Mouse (Mus musculus) bone marrow, adult 2 months (tissue): ENCODE results near the gene Dppa5a.

Source experiments
- CTCF ChIP-seq: fragments of 200-500 bp; IDR thresholded peaks from 2 replicates; pipeline ENCODE4 v1.5.1; 2011; ENCODE audit warnings: low read length, control low read depth; ENCODE audit not compliant: control insufficient read depth, insufficient read depth
- POLR2A ChIP-seq: fragments of 200-500 bp; IDR thresholded peaks from 2 replicates; pipeline ENCODE4 v1.6.1; 2011; ENCODE audit warnings: low read depth, mild to moderate bottlenecking, control low read depth, low read length, borderline replicate concordance; ENCODE audit not compliant: control insufficient read depth

GRCm38 (mm10) chr9:78393741-78394140, 25.8 kb upstream of the Dppa5a start:
- TF ChIP-seq CTCF: no peak
- TF ChIP-seq POLR2A: no peak
